ENCODE assay signal across 1 mouse cellular context in genomic region chr17:86969582-86969981, GRCm38 (mm10).
TF ChIP-seq lines count a peak whose summit lies in the region.

No protein-coding gene starts in this region.

TF ChIP-seq in CH12.LX, 34 proteins besides CTCF, POLR2A, EP300 and RAD21:
- TF ChIP-seq IRF4 (IDR thresholded peaks at IDR 0.05; ENCODE audit: low read depth, low read length), result peak; percentile 31
- no peak for TF ChIP-seq E2F4 (IDR thresholded peaks at IDR 0.05; ENCODE audit: insufficient replicate concordance, low read depth, low read length)
- no peak for TF ChIP-seq RCOR1 (conservative IDR thresholded peaks at IDR 0.05; ENCODE audit: low read depth, low read length)
- TF ChIP-seq HCFC1 (IDR thresholded peaks at IDR 0.05; ENCODE audit: low read depth, low read length), result no peak; the same call in 1 of the 2 replicates
- TF ChIP-seq CHD1 (IDR thresholded peaks at IDR 0.05; ENCODE audit: low read depth, low read length), result no peak
- no peak for TF ChIP-seq ZMIZ1 (IDR thresholded peaks at IDR 0.05; ENCODE audit: low read depth, low read length)
- no peak for TF ChIP-seq MAZ (IDR thresholded peaks at IDR 0.05; ENCODE audit: low read depth, low read length)
- TF ChIP-seq MAFK (IDR thresholded peaks at IDR 0.05; ENCODE audit: insufficient replicate concordance, low read length), result no peak
- peak; percentile 97 for TF ChIP-seq ZNF384 (IDR thresholded peaks at IDR 0.05; ENCODE audit: low read depth, low read length)
- TF ChIP-seq ETS1 (conservative IDR thresholded peaks at IDR 0.05; ENCODE audit: low read depth, low read length), result 0 out of 2 replicates have a peak, but pooled peaks have one; percentile 37
- TF ChIP-seq MAX (IDR thresholded peaks at IDR 0.05; ENCODE audit: low read length), result 0 out of 2 replicates have a peak, but pooled peaks have one; percentile 37
- peak; percentile 50; the same call in 1 of the 2 replicates for TF ChIP-seq BHLHE40 (IDR thresholded peaks at IDR 0.05; ENCODE audit: low read depth, low read length)
- TF ChIP-seq KAT2A (IDR thresholded peaks at IDR 0.05; ENCODE audit: insufficient replicate concordance, low read length), result no peak
- TF ChIP-seq MEF2A (IDR thresholded peaks at IDR 0.05; ENCODE audit: borderline replicate concordance, low read depth, low read length), result peak; percentile 86
- no peak for TF ChIP-seq NELFE (IDR thresholded peaks at IDR 0.05; ENCODE audit: low read depth, low read length)
- TF ChIP-seq JUN (IDR thresholded peaks at IDR 0.05; ENCODE audit: insufficient read depth, low read depth, low read length), result no peak
- peak; percentile 53; the same call in 1 of the 2 replicates for TF ChIP-seq ELF1 (IDR thresholded peaks at IDR 0.05; ENCODE audit: low read depth, low read length)
- TF ChIP-seq NRF1 (IDR thresholded peaks at IDR 0.05; ENCODE audit: low read depth, low read length), result no peak
- TF ChIP-seq TCF12 (IDR thresholded peaks at IDR 0.05; ENCODE audit: low read depth, low read length), result peak; percentile 95
- TF ChIP-seq CHD2 (IDR thresholded peaks at IDR 0.05; ENCODE audit: low read length), result no peak
- peak; percentile 23; the same call in 1 of the 2 replicates for TF ChIP-seq SMC3 (IDR thresholded peaks at IDR 0.05; ENCODE audit: low read depth, low read length)
